Mouse (Mus musculus): ENCODE data around the gene Cd6. TPM values are rescaled to one million over a fixed set of nuclear protein-coding genes. Genes with fewer than 3 reads are reported as not detected.
A peak's percentile ranks its signal among the peaks of the same experiment; 100 is the strongest.

Cd6 gene
- total RNA-seq, 2 experiments from 2014 or later = 0.17 to 1.2 TPM

DNA sequence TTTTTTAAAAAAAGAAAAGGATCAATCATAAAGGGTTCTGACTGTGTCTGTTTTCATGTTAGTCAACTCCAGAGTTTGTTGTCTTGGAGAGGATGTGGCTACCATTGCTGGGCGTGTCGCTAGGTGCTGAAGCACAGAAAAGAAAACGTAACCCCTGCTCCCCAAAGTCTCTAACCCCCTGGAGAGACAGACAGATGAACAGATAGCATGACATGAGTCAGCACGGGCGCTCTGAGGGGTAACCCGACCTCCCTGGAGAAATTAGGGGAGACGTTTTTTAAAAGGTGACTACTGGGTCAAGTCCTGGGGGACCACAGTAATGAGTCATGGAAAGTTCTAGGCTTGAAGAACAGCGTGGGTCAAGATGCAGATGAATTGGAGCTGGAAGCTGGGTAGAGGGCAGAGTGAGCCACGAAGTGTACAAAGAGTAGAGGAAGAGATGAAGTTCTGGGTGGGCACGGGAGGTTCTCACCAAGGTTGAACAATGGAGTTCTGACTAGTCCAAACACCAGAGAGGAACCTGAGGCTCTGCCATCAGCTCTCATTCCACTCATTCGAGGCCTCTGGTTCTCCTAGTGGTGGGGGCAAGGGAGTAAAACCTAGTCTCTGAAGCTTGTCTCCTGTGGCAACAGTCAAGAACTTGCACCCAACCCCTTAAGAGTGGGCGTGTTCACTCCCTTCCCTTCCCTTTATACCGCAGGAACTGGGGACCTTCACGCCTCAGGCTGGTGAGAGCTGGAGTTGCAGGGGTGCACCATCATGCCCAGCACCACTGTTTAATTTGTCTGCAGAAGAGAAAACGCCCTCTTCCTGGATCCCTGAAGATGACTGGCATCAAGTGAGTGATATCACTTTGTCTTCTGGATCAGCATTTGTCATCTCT is 9.4 kb upstream of the Cd6 start, which contains the start of gene Slc15a3:
Gene Slc15a3 (plus strand): TSS at position 718 of the 883 bp plus-strand sequence.
- DNase-seq = no peak

DNA sequence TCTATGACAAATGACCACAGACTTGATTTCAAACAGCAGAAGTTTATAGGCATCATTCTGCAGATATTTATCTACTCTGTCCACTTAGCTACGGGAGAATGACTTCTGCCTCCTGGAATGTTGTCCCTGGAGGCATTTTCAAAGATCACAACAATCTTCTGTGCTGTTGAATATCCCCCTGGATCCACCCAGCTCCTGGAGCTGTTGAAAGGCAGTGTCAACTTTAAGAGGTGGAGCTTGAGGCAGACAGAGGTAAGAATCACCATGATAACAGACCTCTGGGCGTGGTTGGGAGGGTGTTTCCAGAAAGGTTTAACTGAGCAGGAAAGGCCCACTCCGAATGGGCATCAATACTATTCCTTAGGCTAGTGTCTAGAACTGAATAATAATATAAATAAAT is 5.8 kb upstream of the Cd6 start:
- DNase-seq = no peak

DNA sequence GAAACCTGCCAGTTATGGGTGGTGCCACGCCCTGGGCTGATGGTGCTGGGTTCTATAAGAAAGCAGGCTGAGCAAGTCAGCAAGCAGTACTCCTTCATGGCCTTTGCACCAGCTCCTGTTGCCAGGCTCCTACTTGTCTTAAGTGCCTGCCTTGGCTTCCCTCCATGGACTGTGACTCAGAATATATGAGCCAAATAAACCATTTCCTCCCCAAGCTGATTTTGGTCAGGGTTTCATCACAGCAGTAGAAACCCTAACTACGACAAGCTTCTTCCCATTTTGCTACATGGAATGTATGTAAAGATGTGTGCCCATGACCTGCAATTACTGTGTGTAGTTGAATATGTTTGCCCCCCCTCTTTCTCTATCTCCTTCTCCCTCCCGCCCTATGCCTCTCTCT is 3.8 kb upstream of the Cd6 start:
- DNase-seq = no peak

DNA sequence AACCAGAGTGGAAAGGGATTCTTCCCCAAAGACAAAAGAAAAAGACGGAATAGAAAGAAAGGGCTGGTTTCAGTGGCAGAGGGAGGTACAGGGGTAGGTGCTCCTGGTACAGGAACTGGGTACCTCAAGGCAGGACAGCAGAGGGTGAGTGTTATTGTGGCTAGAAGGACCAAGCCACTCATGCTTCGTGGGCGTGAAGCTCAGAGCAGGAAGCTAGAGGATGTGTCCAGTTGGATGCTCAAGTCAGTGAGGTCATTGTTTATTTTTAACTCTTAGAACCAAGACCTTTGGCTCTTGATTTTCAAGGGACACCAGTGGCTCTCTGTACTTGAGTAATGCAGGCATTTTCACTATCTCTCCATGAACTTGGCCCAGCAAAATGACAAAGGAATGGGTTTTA is 2.2 kb upstream of the Cd6 start:
- no peak for DNase-seq

DNA sequence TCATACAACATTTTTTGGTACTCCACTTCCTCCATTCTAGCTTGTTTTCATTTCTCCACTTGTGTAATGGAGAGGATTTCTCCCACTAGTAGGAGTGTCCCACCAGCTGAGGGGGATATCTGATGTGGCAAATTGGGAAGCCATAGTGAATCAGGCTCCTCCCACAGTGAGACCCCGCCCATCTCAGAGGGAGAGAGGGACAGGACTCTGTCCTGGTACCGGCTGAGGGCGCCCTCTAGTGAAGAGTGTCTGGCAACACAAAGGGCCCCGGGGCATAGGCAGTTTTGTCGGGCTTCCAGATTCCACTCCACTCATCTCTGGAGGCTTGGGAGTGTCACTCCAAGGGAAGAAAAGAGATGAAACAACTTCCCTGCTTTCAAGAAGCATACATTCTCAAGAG is 1.6 kb upstream of the Cd6 start:
- peak; percentile 71 to 81 for DNase-seq

- DNase-seq = no peak
Observed at GRCm38 (mm10) chr19:10828321-10828720, 1.5 kb downstream of the Cd6 start.

DNA sequence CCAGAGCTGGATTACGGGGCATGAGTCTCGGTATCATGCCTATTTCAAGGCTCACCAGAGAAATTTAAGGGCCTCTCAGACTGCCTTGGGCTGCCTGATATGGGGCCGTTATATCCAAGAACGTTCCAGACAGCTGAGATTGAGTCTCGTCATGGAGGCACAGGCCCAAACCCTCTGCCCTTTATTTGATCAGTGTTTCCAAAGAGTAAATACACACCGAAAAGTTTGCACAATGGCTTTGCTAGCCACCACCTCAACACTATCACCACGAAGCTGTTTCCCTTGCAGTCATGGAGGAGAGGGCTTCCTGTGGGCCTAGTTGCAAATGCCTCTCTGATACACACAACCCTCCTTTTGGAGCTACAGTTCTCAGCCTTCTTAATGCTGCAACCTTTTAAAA is 5.8 kb downstream of the Cd6 start:
- no peak for DNase-seq

GRCm38 (mm10) chr19:10822534-10822933 is 7.3 kb downstream of the Cd6 start:
- no peak for DNase-seq

- no peak for DNase-seq
Observed at GRCm38 (mm10) chr19:10821319-10821718, 8.5 kb downstream of the Cd6 start.

DNA sequence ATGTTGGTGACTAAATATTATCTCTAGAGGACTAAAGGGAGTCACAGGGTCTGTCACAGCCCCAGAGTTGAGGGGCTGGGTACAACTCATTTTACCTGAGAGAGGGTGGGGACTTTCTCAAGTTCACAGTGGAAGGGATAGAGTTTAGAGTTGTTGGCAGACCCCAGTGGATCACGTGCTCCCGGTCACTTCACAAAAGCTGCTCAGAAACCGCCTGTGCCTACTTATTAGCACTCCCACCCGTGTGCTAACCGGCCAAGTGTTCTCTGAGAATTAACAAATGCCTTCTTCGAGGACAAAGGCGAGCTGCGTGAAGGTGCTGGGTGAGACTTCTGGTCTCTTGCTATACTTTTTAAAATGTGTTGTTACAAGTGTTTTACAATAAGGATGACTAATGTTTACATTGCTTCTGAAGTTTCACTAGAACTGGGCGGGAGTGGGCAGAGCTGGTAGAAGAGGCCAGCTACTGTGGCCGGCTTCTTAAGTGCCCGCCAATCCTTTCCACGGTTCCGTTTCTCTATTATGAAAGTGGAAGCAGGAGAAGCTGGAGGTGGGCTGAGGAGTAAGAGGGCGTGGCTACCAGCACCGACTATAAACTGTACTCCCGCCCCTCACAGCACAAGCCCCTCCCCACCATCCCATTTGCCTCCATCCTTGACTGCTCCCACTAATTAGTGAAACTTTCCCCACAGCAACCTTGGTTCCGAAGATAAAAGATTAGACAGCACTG is 11.5 kb downstream of the Cd6 start:
- DNase-seq = no peak

DNA sequence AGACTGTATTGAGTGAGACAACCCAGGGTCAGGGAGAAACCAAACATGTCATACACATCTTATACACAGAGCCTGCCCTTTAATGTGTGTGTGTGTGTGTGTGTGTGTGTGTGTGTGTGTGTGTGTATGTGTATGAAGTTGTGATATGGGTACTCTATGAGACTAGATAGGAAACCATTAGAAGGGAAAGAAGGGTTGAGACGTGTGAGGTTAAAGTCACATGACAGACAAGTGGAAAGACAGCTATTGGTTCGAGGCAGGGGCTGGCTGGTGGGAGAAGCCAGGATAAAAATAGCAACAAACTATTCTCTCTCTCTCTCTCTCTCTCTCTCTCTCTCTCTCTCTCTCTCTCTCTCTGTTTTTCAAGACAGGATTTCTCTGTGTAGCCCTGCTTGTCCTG is 13.4 kb downstream of the Cd6 start:
- no peak for DNase-seq

GRCm38 (mm10) chr19:10815871-10816270 is 14.0 kb downstream of the Cd6 start:
- no peak for DNase-seq

GRCm38 (mm10) chr19:10813905-10814304 is 16.0 kb downstream of the Cd6 start:
- no peak for DNase-seq

DNA sequence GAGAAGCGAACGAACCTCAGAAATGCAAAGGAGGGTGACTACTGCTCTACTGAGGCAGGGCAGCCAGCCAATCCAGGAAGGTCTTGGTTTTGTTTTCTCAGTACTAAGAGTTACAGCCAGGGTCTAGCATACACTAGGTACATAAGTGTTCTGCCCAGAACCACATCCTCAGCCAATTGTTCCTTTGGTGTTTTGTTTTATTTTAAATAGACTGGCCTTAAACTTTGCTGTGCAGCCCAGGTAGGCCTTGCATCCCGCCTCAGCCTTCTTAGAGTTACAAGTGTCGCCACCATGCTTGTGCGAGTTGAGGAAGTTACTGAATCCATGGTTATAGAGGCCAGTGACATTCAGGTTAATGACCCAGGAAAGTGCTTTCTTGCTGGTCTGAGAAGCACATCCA is 16.8 kb downstream of the Cd6 start:
- DNase-seq = no peak

- DNase-seq = no peak
Observed at GRCm38 (mm10) chr19:10811471-10811870, 18.4 kb downstream of the Cd6 start.

- DNase-seq = no peak
Observed at GRCm38 (mm10) chr19:10810176-10810492, 19.7 kb downstream of the Cd6 start.

DNA sequence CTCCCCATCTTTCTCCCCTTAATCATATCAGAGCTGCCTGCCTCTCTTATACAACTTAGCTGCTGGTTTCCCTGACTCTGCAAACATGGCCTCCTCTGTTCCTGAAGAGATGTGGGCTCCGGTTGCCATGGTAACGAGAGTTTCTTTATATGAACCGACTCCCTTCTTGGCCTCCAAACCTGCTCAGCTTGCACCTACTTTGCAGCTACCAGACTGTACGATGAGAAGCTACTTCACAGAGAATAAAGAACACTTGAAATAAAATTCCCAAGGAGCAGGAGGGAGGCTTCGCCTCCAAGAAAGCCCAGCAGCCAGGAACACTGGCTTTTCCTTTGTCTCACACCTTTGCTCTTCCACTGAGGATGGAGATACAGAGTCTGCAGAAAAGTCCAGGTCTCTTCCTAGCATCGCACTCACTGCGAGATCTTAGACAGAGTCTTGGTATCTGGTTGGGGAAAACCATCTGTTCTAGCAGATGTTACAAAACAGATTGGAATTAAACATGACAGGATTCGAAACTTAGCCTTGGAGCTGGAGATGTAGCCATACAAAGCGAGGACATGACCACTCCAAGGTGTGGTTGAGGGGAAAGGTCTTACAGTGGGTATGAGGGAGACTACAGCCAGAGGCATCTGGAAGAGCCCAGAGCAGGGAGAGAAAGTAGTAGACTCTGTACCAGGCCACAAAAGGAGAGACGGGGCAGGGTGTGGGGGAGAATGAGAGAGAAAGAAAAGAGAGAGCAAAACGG is 20.3 kb downstream of the Cd6 start:
- no peak for DNase-seq

- DNase-seq = no peak
Observed at GRCm38 (mm10) chr19:10808524-10809233, 21.2 kb downstream of the Cd6 start.

DNA sequence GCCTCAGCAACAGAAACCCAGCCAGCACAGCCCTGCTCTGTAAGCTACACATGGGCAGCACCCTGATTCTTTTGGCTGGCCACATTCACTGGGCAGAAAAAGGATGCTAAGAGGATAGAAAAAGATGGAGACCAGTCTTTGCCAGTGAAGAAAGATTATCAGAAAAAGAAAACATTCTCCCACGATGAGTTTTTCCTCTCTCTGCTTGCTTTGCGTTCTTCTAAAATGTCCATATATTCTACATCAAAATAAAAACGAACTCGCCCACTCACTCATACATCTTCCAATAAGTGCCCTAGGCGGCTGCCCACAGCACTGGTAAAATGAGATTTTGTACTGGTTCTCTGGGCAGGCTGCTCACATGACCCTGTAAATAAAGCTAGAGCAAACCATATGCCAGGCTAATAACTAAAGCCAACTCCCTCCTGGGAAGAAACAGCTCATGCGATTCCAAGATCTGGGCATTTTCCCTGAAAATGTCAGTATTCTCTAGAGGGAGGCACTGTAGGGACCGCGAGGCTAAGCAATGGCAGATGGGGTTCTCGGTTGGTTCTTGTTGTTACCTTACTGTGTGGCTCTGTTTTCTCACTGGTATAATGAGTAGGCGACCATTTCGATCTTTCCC is 24.1 kb downstream of the Cd6 start:
- DNase-seq = no peak

- DNase-seq = no peak
Observed at GRCm38 (mm10) chr19:10804850-10805660, 24.8 kb downstream of the Cd6 start.

DNA sequence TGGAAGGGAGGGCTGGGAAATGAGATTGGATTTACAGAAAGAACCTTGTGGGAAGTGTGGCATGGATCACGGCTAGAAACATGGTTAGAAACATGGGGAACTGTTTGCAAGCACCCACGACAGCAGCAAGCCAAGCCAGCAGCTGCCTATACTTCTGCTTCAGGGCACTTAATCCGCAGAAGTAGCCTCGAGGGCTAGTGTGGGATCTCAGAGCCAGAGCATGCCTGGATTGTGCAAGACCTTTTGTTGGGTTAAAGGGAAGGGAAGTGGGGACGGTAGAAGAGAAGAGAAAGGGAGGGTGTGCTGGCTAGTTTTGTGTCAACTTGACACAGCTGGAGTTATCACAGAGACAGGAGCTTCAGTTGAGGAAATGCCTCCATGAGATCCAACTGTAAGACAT is 26.1 kb downstream of the Cd6 start:
- no peak for DNase-seq
